Mouse (Mus musculus) MN1 (cell line): Measurements from ENCODE around the gene Tbc1d9.
"Not testable (repeated sequence)": the region's sequence is repeated elsewhere in the genome, so short reads cannot be mapped to it uniquely, and the experiment has no call there.

Source experiments
- DNase-seq: peaks from one replicate; pipeline ENCODE4 v3.0.0-alpha.2; 2016; ENCODE audit warnings: low spot score

The Tbc1d9 gene

GRCm38 (mm10) chr8:83233099-83233498, 67.9 kb downstream of the Tbc1d9 start:
- no peak for DNase-seq

DNA sequence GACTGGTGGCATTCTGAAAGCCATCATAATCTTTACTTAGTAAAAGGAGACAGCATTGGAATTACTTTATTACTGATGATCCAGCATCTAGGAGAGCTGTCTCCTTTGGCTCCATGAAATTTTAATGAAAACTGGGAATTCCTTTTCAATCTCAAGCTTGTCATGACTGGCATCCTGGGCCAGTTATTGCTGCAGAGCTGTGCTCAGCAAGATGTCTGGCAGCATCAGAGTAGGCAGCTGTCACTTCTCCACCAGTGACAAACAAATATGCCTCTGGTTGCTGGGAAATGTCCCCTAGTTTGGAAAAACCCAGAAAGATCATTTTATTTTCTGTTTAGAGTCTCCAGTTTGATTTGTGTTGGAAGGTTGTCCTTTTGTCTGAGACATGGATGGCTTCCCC, 74.2 kb downstream of the Tbc1d9 start:
- DNase-seq: no peak

GRCm38 (mm10) chr8:83244151-83244550, 79.0 kb downstream of the Tbc1d9 start:
- DNase-seq: no peak

DNA sequence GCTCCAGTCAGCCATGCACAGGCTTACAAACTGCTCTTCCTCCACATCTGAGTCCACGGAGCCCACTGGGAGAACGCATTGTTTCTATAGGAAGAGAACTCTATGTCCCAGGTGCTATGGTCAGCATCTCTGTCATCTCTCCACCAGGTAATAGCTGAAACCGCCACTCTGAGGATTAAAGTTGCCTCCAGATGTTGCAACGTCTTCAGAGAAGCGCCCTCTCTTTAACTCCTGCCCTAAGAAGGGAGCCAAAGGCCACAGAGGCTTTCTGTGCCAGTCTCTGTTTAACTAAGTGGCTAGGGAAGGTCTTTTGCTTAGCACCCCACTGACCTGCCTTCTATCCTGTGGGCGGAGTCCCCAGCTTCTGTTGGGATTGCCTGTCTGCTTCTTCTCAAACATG, 85.7 kb downstream of the Tbc1d9 start:
- DNase-seq: no peak

GRCm38 (mm10) chr8:83251362-83252246, 86.5 kb downstream of the Tbc1d9 start:
- no peak for DNase-seq

- no peak for DNase-seq
These were observed 87.6 kb downstream of the Tbc1d9 start for GRCm38 (mm10) chr8:83252791-83253190.

DNA sequence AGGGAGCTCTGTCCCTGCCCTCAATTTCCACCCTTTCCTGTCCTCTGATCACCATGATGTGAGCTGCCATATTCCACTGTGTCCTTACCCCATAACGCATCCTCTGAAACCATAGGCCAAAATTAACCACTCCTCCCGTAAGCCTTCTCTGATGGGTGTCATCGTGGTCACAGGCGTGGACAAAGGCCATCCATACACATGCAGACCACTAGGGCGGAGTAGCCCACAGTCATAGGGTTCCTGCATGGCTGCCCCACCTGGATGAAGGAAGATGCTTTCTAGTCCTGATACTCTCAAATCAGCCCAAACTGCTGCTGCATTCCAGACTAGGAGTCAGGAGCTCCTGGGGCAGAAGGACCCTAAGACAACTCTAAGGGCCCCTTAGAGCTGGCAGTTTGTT, 92.5 kb downstream of the Tbc1d9 start:
- no peak for DNase-seq

DNA sequence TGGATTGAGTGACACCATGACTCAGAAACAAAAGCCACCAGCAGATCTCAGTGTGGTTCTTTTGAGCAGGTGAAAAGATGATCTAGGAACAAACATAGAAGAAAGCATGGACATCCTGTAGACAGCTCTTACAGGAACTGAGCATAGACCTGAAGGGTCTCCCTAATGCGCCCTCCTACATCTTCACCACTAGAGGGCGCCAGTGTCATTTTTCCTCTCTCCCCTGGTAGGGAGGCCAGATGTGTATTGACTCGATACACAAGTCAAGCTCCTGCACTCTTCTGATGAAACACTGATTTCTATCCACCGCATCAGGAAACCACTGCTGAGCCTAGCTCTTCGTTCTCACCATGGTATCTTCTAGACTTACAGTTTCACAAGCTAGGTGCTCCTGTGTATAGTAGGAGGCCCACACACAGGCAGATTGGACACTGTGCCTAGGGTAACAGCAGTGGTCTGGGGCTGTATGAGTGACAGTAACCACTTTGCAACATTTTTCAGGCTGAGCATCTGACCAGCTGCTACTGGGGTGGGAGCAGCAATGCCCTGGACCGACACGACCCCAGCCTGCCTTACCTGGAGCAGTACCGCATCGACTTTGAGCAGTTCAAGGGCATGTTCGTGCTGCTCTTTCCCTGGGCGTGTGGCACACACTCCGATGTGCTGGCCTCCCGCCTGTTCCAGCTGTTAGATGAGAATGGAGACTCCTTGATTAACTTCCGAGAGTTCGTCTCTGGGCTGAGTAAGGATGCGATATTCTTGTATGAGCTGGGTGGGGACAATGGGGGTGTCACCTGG, 95.5 kb downstream of the Tbc1d9 start:
- DNase-seq: peak; percentile 68

DNA sequence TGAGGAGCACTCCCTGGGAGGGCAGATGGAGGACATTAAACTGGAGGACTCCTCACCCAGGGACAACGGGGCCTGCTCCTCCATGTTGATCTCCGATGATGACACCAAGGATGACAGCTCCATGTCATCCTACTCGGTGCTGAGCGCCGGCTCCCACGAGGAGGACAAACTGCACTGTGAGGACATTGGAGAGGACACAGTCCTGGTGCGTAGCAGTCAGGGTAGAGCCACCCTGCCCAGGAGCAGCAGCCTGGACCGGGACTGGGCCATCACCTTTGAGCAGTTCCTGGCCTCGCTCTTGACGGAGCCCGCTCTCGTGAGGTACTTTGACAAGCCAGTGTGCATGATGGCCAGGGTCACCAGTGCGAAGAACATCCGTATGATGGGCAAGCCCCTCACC, 106.0 kb downstream of the Tbc1d9 start:
- DNase-seq: no peak

- no peak for DNase-seq
These were observed 107.3 kb downstream of the Tbc1d9 start for GRCm38 (mm10) chr8:83272464-83272863.

- DNase-seq: no peak
These were observed 109.3 kb downstream of the Tbc1d9 start for GRCm38 (mm10) chr8:83274470-83274869.

- DNase-seq: no peak
These were observed 113.3 kb downstream of the Tbc1d9 start for GRCm38 (mm10) chr8:83278431-83278830.

DNA sequence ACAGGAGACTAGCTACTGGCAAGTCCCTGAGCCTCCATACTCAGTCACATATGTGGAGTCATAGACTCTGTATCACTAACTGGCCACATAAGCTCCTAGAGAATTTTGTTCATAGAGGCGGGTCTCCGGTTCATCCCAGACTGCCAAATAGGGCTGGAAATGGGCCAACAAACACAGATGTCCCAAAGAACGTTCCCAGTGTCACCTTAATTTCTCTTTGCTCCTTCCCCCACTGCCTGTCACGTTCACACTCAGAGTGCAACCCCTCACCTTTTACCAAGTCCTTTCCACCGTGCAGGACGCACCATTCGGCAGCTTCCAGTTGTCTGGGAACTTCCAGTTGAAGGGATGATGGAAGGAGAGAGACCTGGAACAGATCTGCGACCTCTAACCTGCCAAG, 120.2 kb downstream of the Tbc1d9 start:
- no peak for DNase-seq

DNA sequence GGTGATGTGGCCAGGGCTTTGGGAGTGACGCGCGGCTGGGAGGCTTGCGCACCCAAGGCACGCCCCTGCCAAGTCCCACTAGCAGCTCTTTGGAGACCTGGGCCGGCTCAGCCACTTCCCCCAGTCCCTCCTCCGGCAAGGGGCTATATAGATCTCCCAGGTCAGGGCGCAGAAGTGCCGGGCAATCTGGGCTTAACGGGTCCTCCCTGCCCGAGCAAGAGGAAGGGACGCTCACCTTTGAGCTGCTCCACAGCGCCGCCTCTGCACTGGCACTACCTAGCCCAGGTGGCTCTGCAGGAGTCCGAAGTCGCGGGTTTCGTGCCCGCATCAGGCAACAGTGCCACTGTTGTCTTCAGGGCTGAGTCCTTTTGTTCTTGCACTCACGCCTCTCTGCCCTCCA, 125.0 kb downstream of the Tbc1d9 start, which contains the start of gene Ucp1:
Gene Ucp1 (plus strand): TSS at position 177 of the 400 bp plus-strand sequence.
- no peak for DNase-seq

- DNase-seq: no peak
These were observed 132.2 kb downstream of the Tbc1d9 start for GRCm38 (mm10) chr8:83297375-83297774.

GRCm38 (mm10) chr8:83300135-83300534, 135.0 kb downstream of the Tbc1d9 start:
- DNase-seq: no peak

DNA sequence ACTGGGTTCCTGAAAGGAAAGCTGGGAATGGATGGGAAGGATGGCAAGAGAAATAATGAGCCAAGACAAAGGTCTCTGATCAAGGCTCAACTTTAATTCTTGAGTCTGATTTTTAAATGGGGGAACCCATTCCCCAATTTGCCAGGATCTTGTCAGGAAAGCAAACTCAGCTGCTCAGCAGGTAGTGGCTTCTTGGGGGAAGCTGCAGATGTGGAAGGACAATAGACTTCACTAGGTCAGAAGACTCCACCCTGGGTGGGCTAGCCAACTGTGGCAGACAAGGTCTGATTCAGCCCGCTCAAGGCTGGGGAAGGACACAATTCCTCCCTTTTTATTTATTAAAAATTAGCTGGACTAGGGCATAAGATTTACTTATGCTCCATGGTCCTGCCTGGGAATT, 139.8 kb downstream of the Tbc1d9 start:
- no peak for DNase-seq

DNA sequence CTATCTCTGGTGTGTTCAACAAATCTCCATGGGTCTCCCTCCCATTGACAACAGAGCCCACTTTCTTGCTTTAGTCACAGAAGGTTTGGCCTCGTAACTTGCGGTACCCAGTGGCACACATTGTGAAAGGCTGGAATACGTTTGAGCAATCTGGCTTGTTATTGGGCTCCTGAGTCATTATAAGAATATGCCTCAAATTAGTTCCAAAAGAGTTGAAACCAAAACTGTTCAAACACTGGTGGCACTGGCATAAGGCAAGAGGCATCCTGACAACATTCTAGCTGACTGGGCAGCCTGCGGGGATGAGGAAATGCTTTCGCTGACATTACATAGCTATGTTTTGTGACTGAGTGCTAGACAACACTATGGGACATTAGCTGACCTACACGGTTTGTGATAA, 144.7 kb downstream of the Tbc1d9 start:
- DNase-seq: peak; percentile 30

GRCm38 (mm10) chr8:83315084-83315483, 149.9 kb downstream of the Tbc1d9 start:
- not testable (repeated sequence) for DNase-seq

DNA sequence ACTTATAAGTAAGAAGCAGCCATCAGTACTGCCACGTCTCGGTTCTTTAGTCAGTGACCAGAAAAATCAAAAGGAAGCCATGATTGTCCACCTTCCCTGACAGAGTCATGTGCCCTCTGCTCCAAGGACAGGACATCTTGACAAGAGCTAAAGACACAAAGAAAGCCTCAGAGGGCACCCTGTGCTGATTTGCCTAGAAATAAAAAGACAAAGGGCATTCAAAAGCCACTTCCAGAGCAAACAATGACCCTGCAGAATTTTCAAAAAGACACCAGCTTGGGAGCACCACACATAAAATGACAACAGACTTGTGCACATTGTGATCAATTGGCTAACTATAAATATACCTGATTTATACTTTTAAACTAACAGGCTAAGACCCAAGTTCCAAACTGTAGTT, 150.5 kb downstream of the Tbc1d9 start:
- no peak for DNase-seq

GRCm38 (mm10) chr8:83320543-83320942, 155.4 kb downstream of the Tbc1d9 start:
- no peak for DNase-seq

DNA sequence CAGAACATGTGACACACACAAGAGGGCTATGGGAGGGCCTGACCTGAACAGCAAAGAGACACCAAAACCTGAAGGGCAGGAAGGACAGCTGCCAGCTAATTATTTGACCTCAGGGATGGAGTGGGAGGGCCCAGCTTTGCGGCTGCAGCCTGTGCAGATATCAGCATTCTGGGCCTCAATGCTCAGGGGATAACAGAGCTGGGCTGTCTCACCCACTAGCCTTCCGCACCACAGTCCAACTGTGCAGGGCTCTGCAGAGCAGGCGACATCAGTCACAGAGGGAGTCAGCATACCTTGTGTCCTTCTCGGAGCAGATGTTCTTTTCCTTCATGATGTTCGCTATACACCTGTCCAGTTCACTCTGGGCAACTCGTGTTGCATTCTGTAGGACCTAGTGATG, 157.2 kb downstream of the Tbc1d9 start:
- DNase-seq: no peak
